Mouse (Mus musculus): Measurements from ENCODE around the gene Ascc1. TPM values are rescaled to one million over a fixed set of nuclear protein-coding genes. Genes with fewer than 3 reads are reported as not detected.

The Ascc1 gene
- polyA plus RNA-seq, 1 experiment from 2014 or later: 38.0 TPM

GRCm38 (mm10) chr10:60028181-60028580, 25.6 kb downstream of the Ascc1 start:
- 0 out of 2 replicates have a peak, but pooled peaks cover 3% of the 10 kb centered on the region for H3K36me3 ChIP-seq
- H3K9ac ChIP-seq: no peak overlapping the region
- H3K9me3 ChIP-seq (replicated peaks): no peaks in the 10 kb centered on the region
- H3K27me3 ChIP-seq: no peaks in the 10 kb centered on the region
- H3K27ac ChIP-seq: no peak overlapping the region
- ATAC-seq (ENCODE audit: low FRiP score): no peak
- H3K4me1 ChIP-seq: peaks cover 23% of the 10 kb centered on the region
- 83% methylated on average over 7 of the region's 7 CpGs for WGBS
- H3K4me2 ChIP-seq (replicated peaks): no peak overlapping the region
- H3K4me3 ChIP-seq: no peak overlapping the region

- H3K4me1 ChIP-seq: peaks cover 24% of the 10 kb centered on the region
- WGBS: 66% methylated on average over 7 of the region's 7 CpGs
- no peak overlapping the region for H3K27ac ChIP-seq
These were observed 26.4 kb downstream of the Ascc1 start for GRCm38 (mm10) chr10:60028979-60029378.

GRCm38 (mm10) chr10:60029387-60029786, 26.8 kb downstream of the Ascc1 start:
- Histone ChIP-seq H3K27me3 (no peaks in the 10 kb centered on the region), H3K9ac (no peak overlapping the region), H3K4me1 (peaks cover 24% of the 10 kb centered on the region), H3K4me3 (no peak overlapping the region), H3K9me3 (replicated peaks) (no peaks in the 10 kb centered on the region), H3K4me2 (replicated peaks) (no peak overlapping the region), H3K36me3 (0 out of 2 replicates have a peak, but pooled peaks cover 2% of the 10 kb centered on the region), H3K27ac (no peak overlapping the region)
- 85% methylated on average over 4 of the region's 4 CpGs for WGBS
- no peak for ATAC-seq (ENCODE audit: low FRiP score)

More at GRCm38 (mm10) chr10:60028979-60029378, 26.4 kb downstream of the Ascc1 start:
- no peaks in the 10 kb centered on the region for H3K27me3 ChIP-seq
- H3K9ac ChIP-seq: no peak overlapping the region
- no peak for ATAC-seq (ENCODE audit: low FRiP score)
- H3K4me3 ChIP-seq: no peak overlapping the region
- H3K36me3 ChIP-seq: 0 out of 2 replicates have a peak, but pooled peaks cover 3% of the 10 kb centered on the region
- H3K9me3 ChIP-seq (replicated peaks): no peaks in the 10 kb centered on the region
- H3K4me2 ChIP-seq (replicated peaks): no peak overlapping the region

- ATAC-seq (ENCODE audit: low FRiP score): no peak
- no peak overlapping the region for H3K4me3 ChIP-seq
- no peak overlapping the region for H3K27ac ChIP-seq
- H3K36me3 ChIP-seq: no peaks in the 10 kb centered on the region
- H3K4me2 ChIP-seq (replicated peaks): no peak overlapping the region
- no peak overlapping the region for H3K9ac ChIP-seq
- H3K4me1 ChIP-seq: peaks cover 24% of the 10 kb centered on the region
- H3K9me3 ChIP-seq (replicated peaks): no peaks in the 10 kb centered on the region
- 67% methylated on average over 8 of the region's 8 CpGs for WGBS
- no peaks in the 10 kb centered on the region for H3K27me3 ChIP-seq
These were observed 29.0 kb downstream of the Ascc1 start for GRCm38 (mm10) chr10:60031562-60031961.

- no peak overlapping the region for H3K4me3 ChIP-seq
- no peak overlapping the region for H3K27ac ChIP-seq
- WGBS: 58% methylated on average over 2 of the region's 2 CpGs
- no peaks in the 10 kb centered on the region for H3K36me3 ChIP-seq
- no peak for ATAC-seq (ENCODE audit: low FRiP score)
- H3K27me3 ChIP-seq: no peaks in the 10 kb centered on the region
- H3K9me3 ChIP-seq (replicated peaks): no peaks in the 10 kb centered on the region
- no peak overlapping the region for H3K4me2 ChIP-seq (replicated peaks)
- H3K9ac ChIP-seq: no peak overlapping the region
- peaks cover 22% of the 10 kb centered on the region for H3K4me1 ChIP-seq
These were observed 29.4 kb downstream of the Ascc1 start for GRCm38 (mm10) chr10:60031985-60032384.

- ATAC-seq (ENCODE audit: low FRiP score): no peak
- Histone ChIP-seq H3K4me1 (peaks cover 18% of the 10 kb centered on the region), H3K4me2 (replicated peaks) (no peak overlapping the region), H3K27ac (no peak overlapping the region), H3K9me3 (replicated peaks) (no peaks in the 10 kb centered on the region), H3K9ac (no peak overlapping the region), H3K4me3 (no peak overlapping the region), H3K36me3 (no peaks in the 10 kb centered on the region), H3K27me3 (no peaks in the 10 kb centered on the region)
- 64% methylated on average over 2 of the region's 2 CpGs for WGBS
These were observed 30.0 kb downstream of the Ascc1 start for GRCm38 (mm10) chr10:60032622-60033021.

- Histone ChIP-seq H3K36me3 (no peaks in the 10 kb centered on the region), H3K9ac (no peak overlapping the region), H3K9me3 (replicated peaks) (no peaks in the 10 kb centered on the region), H3K27ac (no peak overlapping the region), H3K4me1 (peaks cover 17% of the 10 kb centered on the region), H3K4me3 (no peak overlapping the region), H3K27me3 (no peaks in the 10 kb centered on the region), H3K4me2 (replicated peaks) (no peak overlapping the region)
- no peak for ATAC-seq (ENCODE audit: low FRiP score)
- 51% methylated on average over 5 of the region's 5 CpGs for WGBS
These were observed 30.5 kb downstream of the Ascc1 start for GRCm38 (mm10) chr10:60033064-60033463.

- WGBS: 84% methylated on average over 3 of the region's 3 CpGs
These were observed 32.0 kb downstream of the Ascc1 start for GRCm38 (mm10) chr10:60034621-60035020.

GRCm38 (mm10) chr10:60035744-60036143, 33.1 kb downstream of the Ascc1 start:
- ATAC-seq (ENCODE audit: low FRiP score): no peak
- Histone ChIP-seq H3K4me3 (no peak overlapping the region), H3K27me3 (no peaks in the 10 kb centered on the region)

More at GRCm38 (mm10) chr10:60034621-60035020, 32.0 kb downstream of the Ascc1 start:
- H3K9me3 ChIP-seq (replicated peaks): no peaks in the 10 kb centered on the region
- no peak overlapping the region for H3K4me2 ChIP-seq (replicated peaks)
- H3K27ac ChIP-seq: no peak overlapping the region
- H3K27me3 ChIP-seq: no peaks in the 10 kb centered on the region
- 0 out of 2 replicates have a peak overlapping the region, but pooled peaks have one; percentile 13 for H3K9ac ChIP-seq
- ATAC-seq (ENCODE audit: low FRiP score): no peak
- H3K4me1 ChIP-seq: peaks cover 17% of the 10 kb centered on the region
- no peak overlapping the region for H3K4me3 ChIP-seq
- H3K36me3 ChIP-seq: no peaks in the 10 kb centered on the region

GRCm38 (mm10) chr10:60042350-60042922, 39.8 kb downstream of the Ascc1 start:
- no peaks in the 10 kb centered on the region for H3K9me3 ChIP-seq (replicated peaks)
- H3K4me2 ChIP-seq (replicated peaks): no peak overlapping the region
- no peak for ATAC-seq (ENCODE audit: low FRiP score)
- H3K36me3 ChIP-seq: 0 out of 2 replicates have a peak, but pooled peaks cover 4% of the 10 kb centered on the region
- WGBS: 81% methylated on average over 8 of the region's 8 CpGs
- H3K4me3 ChIP-seq: no peak overlapping the region
- H3K9ac ChIP-seq: no peak overlapping the region
- no peaks in the 10 kb centered on the region for H3K27me3 ChIP-seq
- H3K27ac ChIP-seq: no peak overlapping the region
- H3K4me1 ChIP-seq: no peaks in the 10 kb centered on the region

More at GRCm38 (mm10) chr10:60035744-60036143, 33.1 kb downstream of the Ascc1 start:
- Histone ChIP-seq H3K36me3 (no peaks in the 10 kb centered on the region), H3K4me1 (peaks cover 17% of the 10 kb centered on the region), H3K9me3 (replicated peaks) (no peaks in the 10 kb centered on the region), H3K9ac (no peak overlapping the region), H3K4me2 (replicated peaks) (no peak overlapping the region), H3K27ac (no peak overlapping the region)
- 78% methylated on average over 4 of the region's 4 CpGs for WGBS

- 52% methylated on average over 5 of the region's 5 CpGs for WGBS
- peaks cover 9% of the 10 kb centered on the region; the same call in 1 of the 2 replicates for H3K36me3 ChIP-seq
- H3K9me3 ChIP-seq (replicated peaks): no peaks in the 10 kb centered on the region
- no peak overlapping the region for H3K27ac ChIP-seq
- no peaks in the 10 kb centered on the region for H3K4me1 ChIP-seq
- H3K9ac ChIP-seq: no peak overlapping the region
- no peak overlapping the region for H3K4me3 ChIP-seq
- H3K4me2 ChIP-seq (replicated peaks): no peak overlapping the region
- ATAC-seq (ENCODE audit: low FRiP score): no peak
- H3K27me3 ChIP-seq: no peaks in the 10 kb centered on the region
These were observed 44.1 kb downstream of the Ascc1 start for GRCm38 (mm10) chr10:60046696-60047095.

- Histone ChIP-seq H3K9ac (no peak overlapping the region), H3K4me1 (no peaks in the 10 kb centered on the region), H3K4me2 (replicated peaks) (no peak overlapping the region), H3K4me3 (no peak overlapping the region), H3K27me3 (no peaks in the 10 kb centered on the region), H3K36me3 (peaks cover 8% of the 10 kb centered on the region), H3K9me3 (replicated peaks) (no peaks in the 10 kb centered on the region), H3K27ac (no peak overlapping the region)
- 95% methylated on average over 10 of the region's 10 CpGs for WGBS
- ATAC-seq (ENCODE audit: low FRiP score): no peak
These were observed 48.0 kb downstream of the Ascc1 start for GRCm38 (mm10) chr10:60050581-60050980.

GRCm38 (mm10) chr10:60053073-60053472, 50.5 kb downstream of the Ascc1 start:
- 78% methylated on average over 4 of the region's 4 CpGs for WGBS
- Histone ChIP-seq H3K27ac (no peak overlapping the region), H3K4me2 (replicated peaks) (no peak overlapping the region), H3K27me3 (no peaks in the 10 kb centered on the region), H3K9me3 (replicated peaks) (peaks cover 6% of the 10 kb centered on the region), H3K4me1 (no peaks in the 10 kb centered on the region), H3K36me3 (peaks cover 8% of the 10 kb centered on the region), H3K4me3 (no peak overlapping the region), H3K9ac (no peak overlapping the region)
- no peak for ATAC-seq (ENCODE audit: low FRiP score)
